In the genomic region with DNA sequence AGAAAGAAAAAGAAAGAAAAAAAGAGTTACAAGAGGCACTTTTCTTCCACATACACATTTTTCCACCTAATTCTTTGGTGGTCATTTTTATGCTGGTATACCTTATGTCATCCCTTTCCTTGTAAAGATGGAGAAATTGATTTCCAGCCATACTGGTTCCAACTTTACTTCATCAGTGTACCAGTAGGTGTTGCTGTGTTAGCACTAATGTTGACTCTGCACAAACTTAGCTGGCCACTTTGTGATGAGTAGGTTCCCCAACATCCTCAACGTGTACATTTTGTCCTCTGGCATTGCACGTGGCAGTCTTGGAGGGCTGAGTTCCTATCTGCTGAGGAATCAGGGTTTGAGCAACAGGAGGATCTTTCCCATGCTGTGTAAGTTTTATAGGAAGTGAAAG, we compare ENCODE assay signal across 18 mouse cellular contexts.
A peak's percentile ranks its signal among the peaks of the same experiment; 100 is the strongest.
DNase-seq lines count a peak whose midpoint lies in the region; ATAC-seq and TF ChIP-seq lines count a peak whose summit lies in the region.
"Had no signal": no experiment of that assay in that cellular context is flagged by ENCODE, and none has a peak within 500 bp of the region (broad histone marks: within the 10 kb centered on the region; RNA-seq: fewer than 3 reads in every experiment).

No protein-coding gene starts in this region.

- WGBS in heart, adult 2 months = 18% methylated on average over 2 of the region's 2 CpGs
- 31% methylated on average over 2 of the region's 2 CpGs for WGBS in liver, adult 2 months
- 44% methylated on average over 2 of the region's 2 CpGs for WGBS in liver, embryonic 11.5 days

- TF ChIP-seq EP300 in heart, adult 2 months (IDR thresholded peaks at IDR 0.05; ENCODE audit: insufficient read depth, low read depth, low read length) = no peak

- H3K4me3 ChIP-seq in heart, adult 2 months = no peak overlapping the region
- H3K4me3 ChIP-seq in liver, adult 2 months (ENCODE audit: insufficient read depth, low read depth, low read length) = no peak overlapping the region
- H3K4me3 ChIP-seq in liver, embryonic 11.5 days (ENCODE audit: low read depth, low read length) = no peak overlapping the region
- H3K4me3 ChIP-seq: embryonic facial prominence, embryonic 15.5 days; hindbrain, embryonic 10.5 days; limb, embryonic 15.5 days; lung, embryonic 15.5 days had no signal

- no peaks in the 10 kb centered on the region for H3K9me3 ChIP-seq in liver, embryonic 11.5 days (ENCODE audit: control insufficient read depth, low read length)
- H3K9me3 ChIP-seq: embryonic facial prominence, embryonic 15.5 days; hindbrain, embryonic 10.5 days; limb, embryonic 15.5 days; lung, embryonic 15.5 days had no signal

- no peak for DNase-seq in heart, adult 2 months
- DNase-seq in heart, adult 11 months = no peak
- DNase-seq in liver, adult 2 months (ENCODE audit: extremely low read depth, low read depth, low spot score) = no peak
- no peak for DNase-seq in liver, embryonic 11.5 days (ENCODE audit: low spot score)
- DNase-seq in retina, embryonic 14.5 days (ENCODE audit: low spot score) = peak; percentile 12
- no peak for DNase-seq in retina, postnatal 1 day
- DNase-seq in splenic B cell, adult 2 months (ENCODE audit: low read depth, low spot score) = peak; percentile 17
- DNase-seq in heart, postnatal 4 days = no peak
- DNase-seq: adrenal gland, adult 8-10 months; cerebellum, adult 9-10 months; kidney, adult 9 months; thymus, postnatal 14 days had no signal

- intact Hi-C loops in heart, adult 2 months (cut with DNase I) = loop anchor here (5.0 kb wide), 1 partner anchor 1618 kb away; no protein-coding TSS in a partner anchor

- TF ChIP-seq CTCF in heart, adult 2 months (IDR thresholded peaks at IDR 0.05) = peak; percentile 55
- TF ChIP-seq CTCF in liver, adult 2 months (IDR thresholded peaks at IDR 0.05; ENCODE audit: low read depth, low read length) = 0 out of 2 replicates have a peak, but pooled peaks have one; percentile 9

- ATAC-seq in liver, embryonic 11.5 days (replicated peaks; ENCODE audit: low FRiP score) = no peak
- ATAC-seq: midbrain, embryonic 16.5 days; Patski had no signal

- no peaks in the 10 kb centered on the region for H3K79me2 ChIP-seq in heart, adult 2 months (replicated peaks; ENCODE audit: control insufficient read depth, insufficient read depth, low read length)
- no peaks in the 10 kb centered on the region for H3K79me2 ChIP-seq in liver, adult 2 months (ENCODE audit: control insufficient read depth, insufficient read depth, low read length)

- no peaks in the 10 kb centered on the region for H3K36me3 ChIP-seq in heart, adult 2 months (ENCODE audit: control insufficient read depth, insufficient read depth, low read length)
- H3K36me3 ChIP-seq in liver, adult 2 months (ENCODE audit: control insufficient read depth, insufficient read depth, low read length) = no peaks in the 10 kb centered on the region
- no peaks in the 10 kb centered on the region for H3K36me3 ChIP-seq in liver, embryonic 11.5 days (ENCODE audit: control insufficient read depth, insufficient read depth, low read length)
- no peaks in the 10 kb centered on the region for H3K36me3 ChIP-seq in splenic B cell, adult 2 months (ENCODE audit: control insufficient read depth, insufficient read depth, low read length, poor library complexity, severe bottlenecking)
- H3K36me3 ChIP-seq: embryonic facial prominence, embryonic 15.5 days; hindbrain, embryonic 10.5 days; limb, embryonic 15.5 days; lung, embryonic 15.5 days had no signal

- no peaks in the 10 kb centered on the region for H3K27me3 ChIP-seq in heart, adult 2 months (ENCODE audit: control insufficient read depth, insufficient read depth, low read length)
- H3K27me3 ChIP-seq in liver, adult 2 months (ENCODE audit: control insufficient read depth, insufficient read depth, low read length) = no peaks in the 10 kb centered on the region
- H3K27me3 ChIP-seq in liver, embryonic 11.5 days (replicated peaks; ENCODE audit: control insufficient read depth, insufficient read depth, low read length) = no peaks in the 10 kb centered on the region
- no peaks in the 10 kb centered on the region for H3K27me3 ChIP-seq in splenic B cell, adult 2 months (ENCODE audit: control insufficient read depth, insufficient read depth, low read length, poor library complexity, severe bottlenecking)
- H3K27me3 ChIP-seq: embryonic facial prominence, embryonic 15.5 days; limb, embryonic 15.5 days; lung, embryonic 15.5 days; Patski had no signal

- 0 out of 2 replicates have a peak, but pooled peaks cover 1% of the 10 kb centered on the region for H3K4me1 ChIP-seq in heart, adult 2 months (ENCODE audit: control insufficient read depth, insufficient read depth, low read length)
- H3K4me1 ChIP-seq in liver, adult 2 months (ENCODE audit: control insufficient read depth, insufficient read depth, low read length) = no peaks in the 10 kb centered on the region
- no peaks in the 10 kb centered on the region for H3K4me1 ChIP-seq in liver, embryonic 11.5 days (replicated peaks; ENCODE audit: control insufficient read depth, insufficient read depth, low read length)
- H3K4me1 ChIP-seq: embryonic facial prominence, embryonic 15.5 days; hindbrain, embryonic 10.5 days; limb, embryonic 15.5 days; lung, embryonic 15.5 days had no signal

- no peak overlapping the region for H3K9ac ChIP-seq in heart, adult 2 months (ENCODE audit: low read depth, low read length)
- H3K9ac ChIP-seq in liver, adult 2 months (ENCODE audit: low read depth, low read length) = no peak overlapping the region
- no peak overlapping the region for H3K9ac ChIP-seq in liver, embryonic 11.5 days (ENCODE audit: low read depth, low read length)
- H3K9ac ChIP-seq: embryonic facial prominence, embryonic 15.5 days; limb, embryonic 15.5 days; lung, embryonic 15.5 days had no signal

- H3K27ac ChIP-seq in heart, adult 2 months = no peak overlapping the region
- H3K27ac ChIP-seq in liver, adult 2 months (replicated peaks; ENCODE audit: insufficient read depth, low read depth, low read length) = no peak overlapping the region
- no peak overlapping the region for H3K27ac ChIP-seq in liver, embryonic 11.5 days (ENCODE audit: low read depth, low read length)
- H3K27ac ChIP-seq: embryonic facial prominence, embryonic 15.5 days; hindbrain, embryonic 10.5 days; limb, embryonic 15.5 days; lung, embryonic 15.5 days had no signal

- no peak overlapping the region for H3K4me2 ChIP-seq in liver, embryonic 11.5 days
- H3K4me2 ChIP-seq: embryonic facial prominence, embryonic 15.5 days; limb, embryonic 15.5 days; lung, embryonic 15.5 days had no signal

- no peak for TF ChIP-seq POLR2A in heart, adult 2 months (IDR thresholded peaks at IDR 0.05; ENCODE audit: insufficient read depth, low read depth, low read length)
- no peak for TF ChIP-seq POLR2A in liver, adult 2 months (IDR thresholded peaks at IDR 0.05; ENCODE audit: extremely low read depth, insufficient read depth, low read length)

Comparison
In these comparisons a context has a peak if more than half of its experiments do, and no peak if none do; other contexts are left out.
1. DNase-seq: peak in retina, embryonic 14.5 days (single experiment) and splenic B cell, adult 2 months (single experiment); none in heart, adult 2 months (0 of 2), heart, adult 11 months (single experiment), liver, adult 2 months (single experiment), liver, embryonic 11.5 days (single experiment), retina, postnatal 1 day (single experiment) and heart, postnatal 4 days (single experiment).